Mouse (Mus musculus): ENCODE measurements at regions not wholly inside any gene's neighbourhood (a gene's known extent, or its start where the extent isn't known, plus 50 kb on each side); places are given as distances from the start of the nearest gene placed in this dataset.

DNA sequence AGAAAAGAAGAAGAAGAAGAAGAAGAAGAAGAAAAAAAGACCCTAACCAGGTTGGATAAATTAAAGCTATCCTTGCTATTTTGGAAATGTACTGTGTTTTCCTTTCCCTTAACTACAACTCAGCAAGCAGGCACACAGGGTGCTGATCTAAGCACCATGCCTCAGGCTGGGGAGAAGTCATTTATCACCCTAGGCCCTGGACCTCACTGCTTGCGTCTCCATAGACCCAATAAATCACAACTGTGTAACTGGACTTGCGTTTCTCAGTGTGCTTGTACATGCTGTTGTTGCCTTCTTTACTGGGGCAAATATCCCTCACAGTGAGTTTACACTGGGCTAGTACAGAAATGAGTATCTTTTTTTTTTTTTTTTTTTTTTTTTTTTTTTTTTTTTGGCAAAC is 113.4 kb upstream of the Hmga2 start:
- TF ChIP-seq POLR2A (IDR thresholded peaks at IDR 0.05; ENCODE audit: borderline replicate concordance, extremely low read depth, low read depth, low read length) (no peak), CTCF (IDR thresholded peaks at IDR 0.05; ENCODE audit: insufficient read depth, low read length) (no peak)

All from lung, adult 2 months (tissue).